Mouse (Mus musculus): ENCODE measurements around the gene Gm7073.

- TF ChIP-seq CTCF (conservative IDR thresholded peaks at IDR 0.05; ENCODE audit: low read length) = no peak
- no peak for TF ChIP-seq NANOG (IDR thresholded peaks at IDR 0.05; ENCODE audit: borderline replicate concordance, low read length)
- no peak for TF ChIP-seq POU5F1 (IDR thresholded peaks at IDR 0.05; ENCODE audit: borderline replicate concordance, low read length)
These were observed 16.2 kb upstream of the Gm7073 start for GRCm38 (mm10) chrX:60555242-60555641.

Measured in E14TG2a.4 (cell line).